Mouse (Mus musculus): ENCODE data around the gene Glis3. TPM values are rescaled to one million over a fixed set of nuclear protein-coding genes. Genes with fewer than 3 reads are reported as not detected.

The Glis3 gene
- polyA plus RNA-seq, 1 experiment from 2014 or later: 3.8 TPM

- no peaks in the 10 kb centered on the region for H3K36me3 ChIP-seq
- no peak for ATAC-seq (ENCODE audit: insufficient number of reproducible peaks, insufficient read depth, low FRiP score, low TSS enrichment, low read depth)
- no peak overlapping the region for H3K4me2 ChIP-seq
- H3K4me3 ChIP-seq (replicated peaks): no peak overlapping the region
- no peaks in the 10 kb centered on the region for H3K9me3 ChIP-seq
- 89% methylated on average over 4 of the region's 4 CpGs for WGBS
- H3K27ac ChIP-seq: no peak overlapping the region
- H3K27me3 ChIP-seq: peaks cover 4% of the 10 kb centered on the region; the same call in 1 of the 2 replicates
- peaks cover 9% of the 10 kb centered on the region for H3K4me1 ChIP-seq (replicated peaks)
- no peak overlapping the region for H3K9ac ChIP-seq (replicated peaks)
Observed at GRCm38 (mm10) chr19:28360884-28361283, 319.0 kb downstream of the Glis3 start.

- WGBS: 91% methylated on average over 9 of the region's 9 CpGs
- H3K4me3 ChIP-seq (replicated peaks): no peak overlapping the region
- no peak overlapping the region for H3K4me2 ChIP-seq
- H3K9ac ChIP-seq (replicated peaks): no peak overlapping the region
- H3K27me3 ChIP-seq: peaks cover 4% of the 10 kb centered on the region; the same call in 1 of the 2 replicates
- H3K9me3 ChIP-seq: no peaks in the 10 kb centered on the region
- H3K36me3 ChIP-seq: no peaks in the 10 kb centered on the region
- no peak for ATAC-seq (ENCODE audit: insufficient number of reproducible peaks, insufficient read depth, low FRiP score, low TSS enrichment, low read depth)
- H3K4me1 ChIP-seq (replicated peaks): peaks cover 8% of the 10 kb centered on the region
- H3K27ac ChIP-seq: no peak overlapping the region
Observed at GRCm38 (mm10) chr19:28357595-28357994, 322.3 kb downstream of the Glis3 start.

GRCm38 (mm10) chr19:28351068-28352066 is 328.5 kb downstream of the Glis3 start:
- no peaks in the 10 kb centered on the region for H3K9me3 ChIP-seq
- peak overlapping the region; percentile 21; the same call in 1 of the 2 replicates for H3K4me2 ChIP-seq
- 29% methylated on average over 13 of the region's 13 CpGs for WGBS
- H3K4me3 ChIP-seq (replicated peaks): no peak overlapping the region
- H3K27me3 ChIP-seq: no peaks in the 10 kb centered on the region
- H3K36me3 ChIP-seq: no peaks in the 10 kb centered on the region
- peak; percentile 79 for ATAC-seq (ENCODE audit: insufficient number of reproducible peaks, insufficient read depth, low FRiP score, low TSS enrichment, low read depth)
- H3K27ac ChIP-seq: peak overlapping the region; percentile 37; the same call in 1 of the 2 replicates
- H3K9ac ChIP-seq (replicated peaks): no peak overlapping the region
- H3K4me1 ChIP-seq (replicated peaks): peaks cover 36% of the 10 kb centered on the region

- 61% methylated on average over 13 of the region's 13 CpGs for WGBS
- Histone ChIP-seq H3K36me3 (no peaks in the 10 kb centered on the region), H3K27ac (no peak overlapping the region), H3K4me3 (replicated peaks) (no peak overlapping the region), H3K27me3 (no peaks in the 10 kb centered on the region), H3K4me1 (replicated peaks) (peaks cover 25% of the 10 kb centered on the region), H3K4me2 (no peak overlapping the region), H3K9me3 (no peaks in the 10 kb centered on the region), H3K9ac (replicated peaks) (no peak overlapping the region)
- ATAC-seq (ENCODE audit: insufficient number of reproducible peaks, insufficient read depth, low FRiP score, low TSS enrichment, low read depth): no peak
Observed at GRCm38 (mm10) chr19:28347080-28347825, 332.6 kb downstream of the Glis3 start.

GRCm38 (mm10) chr19:28343640-28344039 is 336.2 kb downstream of the Glis3 start:
- Histone ChIP-seq H3K4me2 (no peak overlapping the region), H3K27ac (no peak overlapping the region), H3K9me3 (no peaks in the 10 kb centered on the region), H3K4me1 (replicated peaks) (peaks cover 7% of the 10 kb centered on the region), H3K4me3 (replicated peaks) (no peak overlapping the region), H3K9ac (replicated peaks) (no peak overlapping the region), H3K27me3 (no peaks in the 10 kb centered on the region), H3K36me3 (no peaks in the 10 kb centered on the region)
- WGBS: 88% methylated on average over 7 of the region's 7 CpGs
- no peak for ATAC-seq (ENCODE audit: insufficient number of reproducible peaks, insufficient read depth, low FRiP score, low TSS enrichment, low read depth)

- no peak overlapping the region; the same call in 1 of the 2 replicates for H3K27ac ChIP-seq
Observed at GRCm38 (mm10) chr19:28337574-28337973, 342.3 kb downstream of the Glis3 start.

GRCm38 (mm10) chr19:28336651-28337510 is 343.0 kb downstream of the Glis3 start:
- no peak overlapping the region for H3K4me2 ChIP-seq
- 58% methylated on average over 4 of the region's 4 CpGs for WGBS
- ATAC-seq (ENCODE audit: insufficient number of reproducible peaks, insufficient read depth, low FRiP score, low TSS enrichment, low read depth): no peak
- H3K9ac ChIP-seq (replicated peaks): no peak overlapping the region
- no peaks in the 10 kb centered on the region for H3K27me3 ChIP-seq
- no peaks in the 10 kb centered on the region for H3K9me3 ChIP-seq
- no peak overlapping the region for H3K4me3 ChIP-seq (replicated peaks)
- H3K4me1 ChIP-seq (replicated peaks): peaks cover 32% of the 10 kb centered on the region
- no peak overlapping the region for H3K27ac ChIP-seq
- H3K36me3 ChIP-seq: no peaks in the 10 kb centered on the region

More at GRCm38 (mm10) chr19:28337574-28337973, 342.3 kb downstream of the Glis3 start:
- WGBS: 21% methylated on average over 3 of the region's 3 CpGs
- no peaks in the 10 kb centered on the region for H3K36me3 ChIP-seq
- no peak overlapping the region for H3K9ac ChIP-seq (replicated peaks)
- H3K4me2 ChIP-seq: no peak overlapping the region
- H3K27me3 ChIP-seq: no peaks in the 10 kb centered on the region
- H3K4me1 ChIP-seq (replicated peaks): peaks cover 32% of the 10 kb centered on the region
- H3K9me3 ChIP-seq: no peaks in the 10 kb centered on the region
- no peak for ATAC-seq (ENCODE audit: insufficient number of reproducible peaks, insufficient read depth, low FRiP score, low TSS enrichment, low read depth)
- H3K4me3 ChIP-seq (replicated peaks): no peak overlapping the region

- Histone ChIP-seq H3K4me1 (replicated peaks) (peaks cover 32% of the 10 kb centered on the region), H3K9me3 (no peaks in the 10 kb centered on the region), H3K27ac (0 out of 2 replicates have a peak overlapping the region, but pooled peaks have one; percentile 53), H3K4me3 (replicated peaks) (no peak overlapping the region), H3K4me2 (no peak overlapping the region), H3K9ac (replicated peaks) (no peak overlapping the region), H3K27me3 (no peaks in the 10 kb centered on the region), H3K36me3 (no peaks in the 10 kb centered on the region)
- peak; percentile 47; the same call in 1 of the 2 replicates for ATAC-seq (ENCODE audit: insufficient number of reproducible peaks, insufficient read depth, low FRiP score, low TSS enrichment, low read depth)
- WGBS: 51% methylated on average over 8 of the region's 8 CpGs
Observed at GRCm38 (mm10) chr19:28335890-28336289, 344.0 kb downstream of the Glis3 start.

- H3K4me3 ChIP-seq (replicated peaks): no peak overlapping the region
- no peak overlapping the region for H3K9ac ChIP-seq (replicated peaks)
- ATAC-seq (ENCODE audit: insufficient number of reproducible peaks, insufficient read depth, low FRiP score, low TSS enrichment, low read depth): no peak
- 52% methylated on average over 11 of the region's 11 CpGs for WGBS
- H3K4me2 ChIP-seq: no peak overlapping the region
- H3K36me3 ChIP-seq: no peaks in the 10 kb centered on the region
- no peak overlapping the region for H3K27ac ChIP-seq
- H3K27me3 ChIP-seq: no peaks in the 10 kb centered on the region
- H3K4me1 ChIP-seq (replicated peaks): peaks cover 32% of the 10 kb centered on the region
- H3K9me3 ChIP-seq: no peaks in the 10 kb centered on the region
Observed at GRCm38 (mm10) chr19:28333007-28333766, 346.7 kb downstream of the Glis3 start.
